Mouse (Mus musculus) liver, postnatal 0 days (tissue): ENCODE results near the gene Gpcpd1. TPM values are rescaled to one million over a fixed set of nuclear protein-coding genes. Genes with fewer than 3 reads are reported as not detected.

ENCODE experiments used
- ATAC-seq: fragments of 200-750 bp; cut with Nextera tagmentation; 2 replicates; pipeline ENCODE4 v1.8.0; 2017; ENCODE audit warnings: mild to moderate bottlenecking, moderate library complexity
- DNase-seq: peaks from one replicate; pipeline ENCODE4 v3.0.0-alpha.2; 2016
- H3K27ac ChIP-seq: fragments of 300-500 bp; sonication (generic); 2 replicates; pipeline ENCODE4 v1.5.1; 2014; ENCODE audit warnings: antibody characterized with exemption, moderate library complexity, mild to moderate bottlenecking, low read depth
- H3K27me3 ChIP-seq: fragments of 300-500 bp; sonication (generic); 2 replicates; pipeline ENCODE4 v1.6.1; 2014; ENCODE audit warnings: low read length, control low read depth, mixed read lengths; ENCODE audit not compliant: insufficient read depth
- H3K36me3 ChIP-seq: fragments of 300-500 bp; sonication (generic); replicated peaks from 2 replicates; pipeline ENCODE4 v1.6.1; 2014; ENCODE audit warnings: mild to moderate bottlenecking, control low read depth, low read length, moderate library complexity, mixed read lengths; ENCODE audit not compliant: insufficient read depth
- H3K4me1 ChIP-seq: fragments of 300-500 bp; sonication (generic); 2 replicates; pipeline ENCODE4 v1.6.1; 2014; ENCODE audit warnings: antibody characterized with exemption, mild to moderate bottlenecking, control low read depth; ENCODE audit not compliant: insufficient read depth
- H3K4me2 ChIP-seq: fragments of 300-500 bp; sonication (generic); 2 replicates; pipeline ENCODE4 v1.6.1; 2014; ENCODE audit warnings: low read depth, mild to moderate bottlenecking, low read length, moderate library complexity, mixed read lengths
- H3K4me3 ChIP-seq: fragments of 300-500 bp; sonication (generic); 2 replicates; pipeline ENCODE4 v1.5.1; 2014; ENCODE audit warnings: low read depth, low read length
- H3K9ac ChIP-seq: fragments of 300-500 bp; sonication (generic); replicated peaks from 2 replicates; pipeline ENCODE4 v1.6.1; 2014; ENCODE audit warnings: mild to moderate bottlenecking, moderate library complexity
- H3K9me3 ChIP-seq: fragments of 300-500 bp; sonication (generic); 2 replicates; pipeline ENCODE4 v1.6.1; 2016; ENCODE audit warnings: mild to moderate bottlenecking, control low read depth, low read length, mixed read lengths
- CTCF ChIP-seq: sonication (generic); IDR thresholded peaks from 2 replicates; pipeline ENCODE4 v1.5.1; 2016; ENCODE audit warnings: antibody characterized with exemption, low read depth
- EP300 ChIP-seq: IDR thresholded peaks from 2 replicates; pipeline ENCODE4 v1.6.1; 2016; ENCODE audit warnings: antibody characterized with exemption, low read depth, mild to moderate bottlenecking
- WGBS: fragments of 180-500 bp; shearing (Covaris S2); extraction: QIAGEN DNeasy Blood & Tissue Kit; methylation state at CpG from one replicate; pipeline ENCODE4 v1.1.7; 2014; ENCODE audit not compliant: insufficient replicate concordance; 5-methylcytosine and 5-hydroxymethylcytosine counted together
- polyA plus RNA-seq: library from polyadenylated mRNA; unstranded; fragments of >200 nt; fragmentation: Nextera tagmentation; extraction: Ambion mirVana; gene quantifications from 2 replicates; pipeline ENCODE4 v1.2.1, GENCODE M21; 2015

Gpcpd1 gene
- polyA plus RNA-seq, 1 experiment from 2014 or later: 65.8 TPM

GRCm38 (mm10) chr2:132498344-132498743 is 89.2 kb downstream of the Gpcpd1 start:
- Histone ChIP-seq H3K27me3 (no peaks in the 10 kb centered on the region), H3K4me1 (no peaks in the 10 kb centered on the region), H3K36me3 (no peaks in the 10 kb centered on the region), H3K9ac (no peak overlapping the region), H3K4me3 (no peak overlapping the region), H3K9me3 (no peaks in the 10 kb centered on the region), H3K4me2 (no peak overlapping the region), H3K27ac (no peak overlapping the region)
- ATAC-seq (no peak), DNase-seq (no peak)
- 74% methylated on average over 3 of the region's 3 CpGs for WGBS
- TF ChIP-seq CTCF: no peak
- no peak for TF ChIP-seq EP300

DNA sequence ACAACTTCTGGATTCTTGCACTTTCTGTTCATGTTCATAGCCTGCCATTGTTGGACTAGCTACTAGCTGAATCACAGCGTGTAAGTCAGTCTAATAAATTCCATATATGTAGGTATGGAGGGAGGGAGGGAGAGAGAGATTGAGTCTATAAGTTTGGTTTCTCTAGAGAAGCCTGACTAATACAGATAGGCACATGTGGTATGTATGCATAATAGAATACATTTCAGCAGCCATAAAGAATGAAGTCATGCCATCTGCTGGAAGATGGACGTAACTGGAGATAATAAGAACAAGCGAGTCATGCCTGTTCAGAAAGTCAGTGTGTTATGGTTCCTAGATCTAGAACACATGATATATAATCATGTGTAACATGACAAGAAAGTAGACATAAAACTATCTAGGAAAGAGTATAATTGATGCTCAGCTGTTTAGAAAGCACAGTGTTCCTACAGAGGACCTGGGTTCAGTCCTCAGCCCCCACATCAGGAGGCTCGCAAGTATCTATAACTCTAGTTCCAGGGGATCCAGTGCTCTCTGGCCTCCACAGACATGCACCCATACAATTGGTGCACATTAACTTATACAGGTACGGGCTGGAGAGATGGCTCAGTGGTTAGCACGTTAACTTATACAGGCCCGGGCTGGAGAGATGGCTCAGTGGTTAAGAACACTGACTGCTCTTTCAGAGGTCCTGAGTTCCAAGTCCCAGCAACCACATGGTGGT is 90.0 kb downstream of the Gpcpd1 start:
- ATAC-seq: no peak
- Histone ChIP-seq H3K27ac (no peak overlapping the region), H3K36me3 (no peaks in the 10 kb centered on the region), H3K27me3 (no peaks in the 10 kb centered on the region), H3K4me3 (no peak overlapping the region), H3K4me1 (no peaks in the 10 kb centered on the region), H3K9ac (no peak overlapping the region), H3K4me2 (no peak overlapping the region), H3K9me3 (no peaks in the 10 kb centered on the region)
- DNase-seq: no peak
- WGBS: 68% methylated on average over 7 of the region's 7 CpGs
- no peak for TF ChIP-seq EP300
- TF ChIP-seq CTCF: peak; percentile 59

- H3K9ac ChIP-seq: no peak overlapping the region
- H3K27me3 ChIP-seq: no peaks in the 10 kb centered on the region
- no peaks in the 10 kb centered on the region for H3K4me1 ChIP-seq
- ATAC-seq (no peak), DNase-seq (no peak)
- 74% methylated on average over 4 of the region's 4 CpGs for WGBS
- H3K27ac ChIP-seq: no peak overlapping the region
- H3K4me3 ChIP-seq: no peak overlapping the region
- H3K9me3 ChIP-seq: no peaks in the 10 kb centered on the region
- TF ChIP-seq EP300 (no peak), CTCF (no peak)
- no peaks in the 10 kb centered on the region for H3K36me3 ChIP-seq
- H3K4me2 ChIP-seq: no peak overlapping the region
Observed at GRCm38 (mm10) chr2:132493184-132493583, 94.3 kb downstream of the Gpcpd1 start.

GRCm38 (mm10) chr2:132485454-132485853 is 102.1 kb downstream of the Gpcpd1 start:
- DNase-seq (peak; percentile 51), ATAC-seq (no peak)
- H3K9me3 ChIP-seq: no peaks in the 10 kb centered on the region
- no peaks in the 10 kb centered on the region for H3K36me3 ChIP-seq
- H3K4me1 ChIP-seq: no peaks in the 10 kb centered on the region
- no peak overlapping the region for H3K4me2 ChIP-seq
- H3K9ac ChIP-seq: no peak overlapping the region
- no peaks in the 10 kb centered on the region for H3K27me3 ChIP-seq
- WGBS: 0% methylated on average over 1 of the region's 1 CpGs
- no peak for TF ChIP-seq EP300
- TF ChIP-seq CTCF: peak; percentile 88
- H3K27ac ChIP-seq: no peak overlapping the region
- H3K4me3 ChIP-seq: no peak overlapping the region

- Histone ChIP-seq H3K9me3 (no peaks in the 10 kb centered on the region), H3K4me3 (no peak overlapping the region), H3K4me1 (no peaks in the 10 kb centered on the region), H3K27ac (no peak overlapping the region), H3K27me3 (no peaks in the 10 kb centered on the region), H3K4me2 (no peak overlapping the region), H3K36me3 (no peaks in the 10 kb centered on the region), H3K9ac (no peak overlapping the region)
- ATAC-seq (no peak), DNase-seq (no peak)
- 42% methylated on average over 3 of the region's 3 CpGs for WGBS
- TF ChIP-seq EP300: no peak
- TF ChIP-seq CTCF: no peak
Observed at GRCm38 (mm10) chr2:132481547-132481946, 106.0 kb downstream of the Gpcpd1 start.

Other genes with a start within 250 kb of the Gpcpd1 start
- 0.02 TPM in 2 replicates for gene Prokr2, start 202.3 kb downstream of the Gpcpd1 start, polyA plus RNA-seq
- gene Shld1, start 99.2 kb upstream of the Gpcpd1 start, polyA plus RNA-seq: 9.5 and 11.1 TPM in 2 replicates
- gene Chgb, start 193.5 kb upstream of the Gpcpd1 start, polyA plus RNA-seq: 0.09 TPM in 1 of 2 replicates, not detected in the other
- gene Trmt6, start 228.3 kb upstream of the Gpcpd1 start, polyA plus RNA-seq: 17.3 TPM in 2 replicates
- 2.1 and 2.9 TPM in 2 replicates for gene Mcm8, start 228.4 kb upstream of the Gpcpd1 start, polyA plus RNA-seq